Mouse (Mus musculus): ENCODE measurements around the gene Olfr1393. TPM values are rescaled to one million over a fixed set of nuclear protein-coding genes. Genes with fewer than 3 reads are reported as not detected.

Gene Olfr1393
- polyA plus RNA-seq, 1 experiment from 2014 or later = not detected

DNA sequence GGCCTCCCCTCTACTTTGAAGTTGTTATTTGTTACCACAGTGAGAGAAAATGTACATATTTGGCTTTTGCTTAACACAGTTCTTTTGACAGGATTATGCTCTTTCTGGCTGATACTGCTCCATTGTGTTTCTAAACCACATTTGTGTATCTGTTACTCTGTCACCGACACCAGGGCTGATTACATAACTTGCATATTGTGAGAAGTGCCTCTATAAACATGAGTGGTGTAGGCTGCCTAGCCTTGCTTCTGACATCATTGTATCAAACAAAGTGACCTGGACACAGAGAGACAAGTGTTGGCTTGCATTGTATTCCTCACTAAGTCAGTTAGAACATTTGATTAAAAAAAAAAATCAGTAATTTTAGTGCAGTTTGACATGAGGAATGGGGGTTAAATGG is 18.3 kb upstream of the Olfr1393 start:
- Histone ChIP-seq H3K27ac (replicated peaks) (no peak overlapping the region), H3K4me3 (no peak overlapping the region), H3K27me3 (replicated peaks; ENCODE audit: low read depth, poor library complexity, severe bottlenecking) (no peaks in the 10 kb centered on the region), H3K9me3 (no peaks in the 10 kb centered on the region), H3K4me1 (no peaks in the 10 kb centered on the region), H3K36me3 (replicated peaks) (peaks cover 61% of the 10 kb centered on the region)
- WGBS = 89% methylated on average over 1 of the region's 1 CpGs
- no peak for DNase-seq (ENCODE audit: low spot score)

- H3K27me3 ChIP-seq (replicated peaks; ENCODE audit: low read depth, poor library complexity, severe bottlenecking) = no peaks in the 10 kb centered on the region
- no peaks in the 10 kb centered on the region for H3K9me3 ChIP-seq
- H3K4me3 ChIP-seq = no peak overlapping the region
- H3K36me3 ChIP-seq (replicated peaks) = peaks cover 56% of the 10 kb centered on the region
- 94% methylated on average over 21 of the region's 21 CpGs for WGBS
- H3K4me1 ChIP-seq = no peaks in the 10 kb centered on the region
- no peak for DNase-seq (ENCODE audit: low spot score)
- no peak overlapping the region for H3K27ac ChIP-seq (replicated peaks)
Observed at GRCm38 (mm10) chr11:49260598-49261312, 17.3 kb upstream of the Olfr1393 start.

DNA sequence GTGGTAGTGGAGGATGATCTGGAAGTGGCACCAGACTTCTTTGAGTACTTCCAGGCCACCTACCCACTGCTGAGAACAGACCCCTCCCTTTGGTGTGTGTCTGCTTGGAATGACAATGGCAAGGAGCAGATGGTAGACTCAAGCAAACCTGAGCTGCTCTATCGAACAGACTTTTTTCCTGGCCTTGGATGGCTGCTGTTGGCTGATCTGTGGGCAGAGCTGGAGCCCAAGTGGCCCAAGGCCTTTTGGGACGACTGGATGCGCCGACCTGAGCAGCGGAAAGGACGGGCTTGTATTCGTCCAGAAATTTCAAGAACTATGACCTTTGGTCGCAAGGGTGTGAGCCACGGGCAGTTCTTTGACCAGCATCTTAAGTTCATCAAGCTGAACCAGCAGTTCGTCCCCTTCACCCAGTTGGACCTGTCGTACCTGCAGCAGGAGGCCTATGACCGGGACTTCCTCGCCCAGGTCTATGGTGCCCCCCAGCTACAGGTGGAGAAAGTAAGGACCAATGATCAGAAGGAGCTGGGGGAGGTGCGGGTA is 16.7 kb upstream of the Olfr1393 start:
- 94% methylated on average over 14 of the region's 14 CpGs for WGBS
- H3K9me3 ChIP-seq = no peaks in the 10 kb centered on the region
- H3K4me1 ChIP-seq = no peaks in the 10 kb centered on the region
- H3K27ac ChIP-seq (replicated peaks) = no peak overlapping the region
- H3K36me3 ChIP-seq (replicated peaks) = peaks cover 52% of the 10 kb centered on the region
- no peak overlapping the region for H3K4me3 ChIP-seq
- no peaks in the 10 kb centered on the region for H3K27me3 ChIP-seq (replicated peaks; ENCODE audit: low read depth, poor library complexity, severe bottlenecking)
- DNase-seq (ENCODE audit: low spot score) = no peak

DNA sequence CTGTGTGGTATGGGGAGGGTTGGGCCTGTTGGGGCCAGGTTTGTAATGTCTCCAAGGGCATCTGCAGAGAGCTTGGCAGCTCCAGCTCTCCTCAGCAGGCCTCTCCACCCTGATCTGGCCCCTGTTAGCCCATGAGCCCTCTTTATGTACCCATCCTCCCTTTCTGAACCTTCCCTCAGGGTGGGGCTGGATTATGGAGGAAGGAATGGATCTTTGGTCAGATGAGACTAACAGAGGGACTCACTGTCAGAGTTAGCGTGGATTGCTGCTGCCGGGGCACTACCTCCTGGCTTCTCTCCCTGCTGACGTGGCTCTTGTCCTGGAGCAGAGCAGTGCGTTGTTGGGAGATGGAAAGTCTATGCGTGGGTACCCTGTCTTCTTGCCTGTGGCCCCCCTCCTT is 15.8 kb upstream of the Olfr1393 start:
- Histone ChIP-seq H3K36me3 (replicated peaks) (peaks cover 46% of the 10 kb centered on the region), H3K4me1 (no peaks in the 10 kb centered on the region), H3K9me3 (no peaks in the 10 kb centered on the region), H3K27ac (replicated peaks) (no peak overlapping the region), H3K27me3 (replicated peaks; ENCODE audit: low read depth, poor library complexity, severe bottlenecking) (no peaks in the 10 kb centered on the region), H3K4me3 (no peak overlapping the region)
- DNase-seq (ENCODE audit: low spot score) = no peak
- 89% methylated on average over 5 of the region's 5 CpGs for WGBS

GRCm38 (mm10) chr11:49263149-49263548 is 15.0 kb upstream of the Olfr1393 start:
- Histone ChIP-seq H3K36me3 (replicated peaks) (peaks cover 44% of the 10 kb centered on the region), H3K9me3 (no peaks in the 10 kb centered on the region), H3K27ac (replicated peaks) (no peak overlapping the region), H3K4me3 (no peak overlapping the region), H3K4me1 (no peaks in the 10 kb centered on the region), H3K27me3 (replicated peaks; ENCODE audit: low read depth, poor library complexity, severe bottlenecking) (no peaks in the 10 kb centered on the region)
- 92% methylated on average over 6 of the region's 6 CpGs for WGBS
- no peak for DNase-seq (ENCODE audit: low spot score)

- H3K36me3 ChIP-seq (replicated peaks) = peaks cover 44% of the 10 kb centered on the region
- H3K9me3 ChIP-seq = no peaks in the 10 kb centered on the region
- no peaks in the 10 kb centered on the region for H3K27me3 ChIP-seq (replicated peaks; ENCODE audit: low read depth, poor library complexity, severe bottlenecking)
- H3K4me1 ChIP-seq = no peaks in the 10 kb centered on the region
- H3K4me3 ChIP-seq = no peak overlapping the region
- 91% methylated on average over 7 of the region's 7 CpGs for WGBS
- no peak overlapping the region for H3K27ac ChIP-seq (replicated peaks)
- no peak for DNase-seq (ENCODE audit: low spot score)
Observed at GRCm38 (mm10) chr11:49264081-49264480, 14.0 kb upstream of the Olfr1393 start.

DNA sequence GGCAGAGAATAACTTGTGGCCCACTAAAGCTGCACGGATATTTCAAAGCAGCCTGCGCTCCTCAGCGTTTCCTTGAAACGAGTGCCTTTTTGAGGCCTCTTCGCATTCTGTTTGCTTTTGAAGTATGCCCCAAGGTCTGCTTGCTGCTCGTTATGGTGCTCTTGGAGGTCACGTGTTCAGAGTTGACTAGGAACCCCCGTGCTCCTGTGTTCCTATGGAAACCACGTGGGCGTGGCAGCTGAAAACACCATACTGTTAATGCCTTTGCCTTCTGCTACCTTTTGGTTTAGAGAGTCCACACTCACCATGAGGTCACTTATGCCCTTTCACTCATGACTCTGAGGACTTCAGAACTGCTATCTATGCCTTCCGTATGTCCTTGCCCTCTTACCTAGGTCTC is 13.5 kb upstream of the Olfr1393 start:
- Histone ChIP-seq H3K9me3 (no peaks in the 10 kb centered on the region), H3K4me1 (no peaks in the 10 kb centered on the region), H3K27ac (replicated peaks) (no peak overlapping the region), H3K27me3 (replicated peaks; ENCODE audit: low read depth, poor library complexity, severe bottlenecking) (no peaks in the 10 kb centered on the region), H3K4me3 (no peak overlapping the region), H3K36me3 (replicated peaks) (peaks cover 44% of the 10 kb centered on the region)
- WGBS = 80% methylated on average over 11 of the region's 11 CpGs
- no peak for DNase-seq (ENCODE audit: low spot score)

GRCm38 (mm10) chr11:49265101-49265500 is 13.0 kb upstream of the Olfr1393 start:
- WGBS = 88% methylated on average over 8 of the region's 8 CpGs
- Histone ChIP-seq H3K27ac (replicated peaks) (no peak overlapping the region), H3K36me3 (replicated peaks) (peaks cover 44% of the 10 kb centered on the region), H3K4me3 (no peak overlapping the region), H3K4me1 (no peaks in the 10 kb centered on the region), H3K9me3 (no peaks in the 10 kb centered on the region), H3K27me3 (replicated peaks; ENCODE audit: low read depth, poor library complexity, severe bottlenecking) (no peaks in the 10 kb centered on the region)
- DNase-seq (ENCODE audit: low spot score) = no peak

- WGBS = 89% methylated on average over 6 of the region's 6 CpGs
- Histone ChIP-seq H3K9me3 (no peaks in the 10 kb centered on the region), H3K4me3 (no peak overlapping the region), H3K27ac (replicated peaks) (no peak overlapping the region), H3K4me1 (no peaks in the 10 kb centered on the region), H3K36me3 (replicated peaks) (peaks cover 30% of the 10 kb centered on the region), H3K27me3 (replicated peaks; ENCODE audit: low read depth, poor library complexity, severe bottlenecking) (no peaks in the 10 kb centered on the region)
- DNase-seq (ENCODE audit: low spot score) = no peak
Observed at GRCm38 (mm10) chr11:49266671-49267070, 11.4 kb upstream of the Olfr1393 start.

DNA sequence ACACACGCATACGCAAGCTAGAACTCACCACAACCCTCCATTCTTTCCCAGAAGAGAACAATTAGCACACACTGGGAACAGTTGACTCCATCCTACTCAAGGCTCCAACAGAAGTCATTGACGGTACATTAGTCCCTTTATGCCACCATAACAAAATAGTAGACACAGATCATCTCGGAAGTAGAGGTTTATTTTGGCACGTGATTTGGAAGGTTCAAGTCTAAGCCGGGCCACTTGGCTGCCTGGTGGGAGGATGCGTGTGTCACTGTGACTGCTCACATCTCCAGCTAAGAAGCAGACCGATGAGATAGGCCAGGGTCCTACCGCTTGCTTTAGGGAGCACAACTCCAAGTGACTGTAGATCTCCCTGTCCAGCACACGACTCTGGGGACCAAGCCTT is 10.8 kb upstream of the Olfr1393 start:
- 91% methylated on average over 10 of the region's 10 CpGs for WGBS
- Histone ChIP-seq H3K4me1 (no peaks in the 10 kb centered on the region), H3K27ac (replicated peaks) (no peak overlapping the region), H3K9me3 (no peaks in the 10 kb centered on the region), H3K36me3 (replicated peaks) (peaks cover 23% of the 10 kb centered on the region), H3K4me3 (no peak overlapping the region), H3K27me3 (replicated peaks; ENCODE audit: low read depth, poor library complexity, severe bottlenecking) (no peaks in the 10 kb centered on the region)
- no peak for DNase-seq (ENCODE audit: low spot score)

DNA sequence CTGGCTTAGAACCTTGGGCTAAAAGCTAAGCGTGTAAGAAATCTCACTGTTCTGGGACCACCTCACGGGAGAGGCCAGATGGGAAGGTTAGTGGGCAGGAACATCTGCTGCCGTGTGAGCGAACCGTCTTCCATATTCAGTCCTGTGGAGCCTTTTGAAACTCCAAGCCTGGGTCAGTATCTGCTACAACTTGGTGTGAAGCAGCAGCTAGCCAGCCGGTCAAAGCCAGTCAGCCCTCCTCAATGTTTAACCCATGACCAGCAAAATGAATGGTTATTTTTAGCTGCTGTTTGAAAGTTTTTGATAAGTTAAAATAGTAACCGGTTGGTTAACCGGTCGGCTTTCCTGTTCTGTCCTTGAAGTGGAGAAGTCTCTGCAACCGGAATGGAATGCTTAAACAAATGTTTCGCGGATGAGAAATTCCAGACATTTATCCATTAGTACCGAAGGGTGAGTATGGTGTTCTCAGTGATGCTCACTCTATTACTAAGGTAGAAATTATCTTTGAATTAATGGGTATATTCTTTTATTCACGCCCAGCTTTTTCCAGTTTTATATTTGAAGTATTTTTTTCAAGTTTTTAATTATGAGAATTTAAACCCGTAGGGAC is 10.0 kb upstream of the Olfr1393 start:
- peaks cover 17% of the 10 kb centered on the region for H3K36me3 ChIP-seq (replicated peaks)

DNA sequence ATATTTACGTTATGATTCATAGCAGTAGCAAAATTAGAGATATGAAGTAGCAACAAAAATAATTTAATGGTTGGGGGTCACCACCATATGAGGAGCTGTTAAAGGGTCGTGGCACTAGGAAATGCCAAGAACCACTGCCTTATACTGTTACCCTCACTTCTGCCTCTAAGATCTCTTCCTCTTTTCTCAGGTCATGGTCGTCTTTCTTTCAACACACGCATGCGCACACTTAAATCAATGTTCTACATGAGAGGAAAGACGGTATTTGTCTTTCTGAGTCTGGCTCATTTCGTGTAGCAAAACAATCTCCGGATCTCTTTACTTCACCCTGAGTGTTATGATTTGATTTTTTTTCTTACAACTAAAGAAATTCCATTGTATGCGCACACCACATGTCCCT is 8.3 kb upstream of the Olfr1393 start:
- DNase-seq (ENCODE audit: low spot score) = no peak
- H3K9me3 ChIP-seq = no peaks in the 10 kb centered on the region
- H3K4me3 ChIP-seq = no peak overlapping the region
- no peaks in the 10 kb centered on the region for H3K27me3 ChIP-seq (replicated peaks; ENCODE audit: low read depth, poor library complexity, severe bottlenecking)
- no peaks in the 10 kb centered on the region for H3K4me1 ChIP-seq
- 95% methylated on average over 9 of the region's 9 CpGs for WGBS
- no peak overlapping the region for H3K27ac ChIP-seq (replicated peaks)
- H3K36me3 ChIP-seq (replicated peaks) = peaks cover 6% of the 10 kb centered on the region; the same call in 1 of the 2 replicates

More for the DNA sequence above, 10.0 kb upstream of the Olfr1393 start:
- Histone ChIP-seq H3K9me3 (no peaks in the 10 kb centered on the region), H3K27ac (replicated peaks) (no peak overlapping the region), H3K4me1 (no peaks in the 10 kb centered on the region), H3K4me3 (no peak overlapping the region), H3K27me3 (replicated peaks; ENCODE audit: low read depth, poor library complexity, severe bottlenecking) (no peaks in the 10 kb centered on the region)
- DNase-seq (ENCODE audit: low spot score) = no peak
- 89% methylated on average over 15 of the region's 15 CpGs for WGBS

DNA sequence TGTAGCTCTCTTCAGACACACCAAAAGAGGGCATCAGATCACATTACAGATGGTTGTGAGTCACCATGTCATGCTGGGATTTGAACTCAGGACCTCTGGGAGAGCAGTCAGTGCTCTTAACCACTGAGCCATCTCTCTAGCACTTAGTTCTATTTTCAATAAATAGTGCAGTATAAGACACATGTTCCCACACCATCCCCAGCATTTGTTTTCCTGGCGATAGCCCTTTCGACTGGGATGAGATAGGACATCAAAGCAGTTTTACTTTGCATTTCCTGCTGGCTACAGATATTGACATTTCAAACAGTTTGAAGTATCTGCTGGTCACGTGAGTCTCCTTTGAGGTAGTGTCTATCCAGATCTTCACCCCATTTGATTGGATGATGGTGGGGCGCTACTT is 7.7 kb upstream of the Olfr1393 start:
- H3K27me3 ChIP-seq (replicated peaks; ENCODE audit: low read depth, poor library complexity, severe bottlenecking) = no peaks in the 10 kb centered on the region
- H3K4me1 ChIP-seq = no peaks in the 10 kb centered on the region
- 88% methylated on average over 4 of the region's 4 CpGs for WGBS
- DNase-seq (ENCODE audit: low spot score) = no peak
- no peak overlapping the region for H3K4me3 ChIP-seq
- no peak overlapping the region for H3K27ac ChIP-seq (replicated peaks)
- H3K36me3 ChIP-seq (replicated peaks) = no peaks in the 10 kb centered on the region
- no peaks in the 10 kb centered on the region for H3K9me3 ChIP-seq
